Mouse (Mus musculus) myocyte (in vitro differentiated cells): ENCODE measurements around the gene Gltp.

Experiments used
- CEBPB ChIP-seq: IDR thresholded peaks from 2 replicates; pipeline ENCODE4 v1.6.1; 2011; ENCODE audit warnings: mild to moderate bottlenecking, moderate library complexity; ENCODE audit not compliant: poor library complexity, insufficient read depth, severe bottlenecking
- E2F4 ChIP-seq: IDR thresholded peaks from one replicate; pipeline ENCODE4 v1.6.1; 2011; ENCODE audit warnings: mild to moderate bottlenecking, control low read depth, moderate library complexity; ENCODE audit not compliant: insufficient read depth
- MAX ChIP-seq: IDR thresholded peaks from one replicate; pipeline ENCODE4 v1.6.1; 2011; ENCODE audit warnings: low read depth, mild to moderate bottlenecking, control low read depth
- MYOD1 ChIP-seq, 3 experiments: IDR thresholded peaks; one replicate each; pipeline ENCODE4 v1.6.1; 2011; ENCODE audit warnings: control low read depth in 2 of 3, low read depth in 2 of 3, mild to moderate bottlenecking in 2 of 3, moderate library complexity in 1 of 3; ENCODE audit not compliant: insufficient read length in 2 of 3, control insufficient read depth in 1 of 3
- MYOG ChIP-seq, 3 experiments: IDR thresholded peaks; one replicate each; pipeline ENCODE4 v1.6.1; 2011; ENCODE audit warnings: control low read depth in 2 of 3, low read depth in 2 of 3, mild to moderate bottlenecking in 2 of 3; ENCODE audit not compliant: insufficient read length in 2 of 3, control insufficient read depth in 1 of 3, insufficient read depth in 1 of 3
- POLR2A ChIP-seq: IDR thresholded peaks from one replicate; pipeline ENCODE4 v1.6.1; 2011; ENCODE audit warnings: low read depth, mild to moderate bottlenecking, control low read depth, moderate library complexity; ENCODE audit not compliant: insufficient read length
- POLR2AphosphoS2 ChIP-seq: IDR thresholded peaks from one replicate; pipeline ENCODE4 v1.6.1; 2011; ENCODE audit warnings: low read depth, control low read depth; ENCODE audit not compliant: insufficient read length
- REST ChIP-seq: IDR thresholded peaks from one replicate; pipeline ENCODE4 v1.6.1; 2011; ENCODE audit warnings: mild to moderate bottlenecking, control low read depth, moderate library complexity; ENCODE audit not compliant: insufficient read depth, insufficient read length
- SRF ChIP-seq: IDR thresholded peaks from one replicate; pipeline ENCODE4 v1.6.1; 2011; ENCODE audit warnings: low read depth; ENCODE audit not compliant: control insufficient read depth, insufficient read length
- TCF12 ChIP-seq: IDR thresholded peaks from one replicate; pipeline ENCODE4 v1.6.1; 2011; ENCODE audit warnings: mild to moderate bottlenecking, control low read depth; ENCODE audit not compliant: poor library complexity, insufficient read depth, severe bottlenecking
- TCF3 ChIP-seq: IDR thresholded peaks from one replicate; pipeline ENCODE4 v1.6.1; 2011; ENCODE audit warnings: low read depth, control low read depth; ENCODE audit not compliant: insufficient read length
- USF1 ChIP-seq: IDR thresholded peaks from one replicate; pipeline ENCODE4 v1.6.1; 2011; ENCODE audit warnings: low read depth, mild to moderate bottlenecking, control low read depth, moderate library complexity

DNA sequence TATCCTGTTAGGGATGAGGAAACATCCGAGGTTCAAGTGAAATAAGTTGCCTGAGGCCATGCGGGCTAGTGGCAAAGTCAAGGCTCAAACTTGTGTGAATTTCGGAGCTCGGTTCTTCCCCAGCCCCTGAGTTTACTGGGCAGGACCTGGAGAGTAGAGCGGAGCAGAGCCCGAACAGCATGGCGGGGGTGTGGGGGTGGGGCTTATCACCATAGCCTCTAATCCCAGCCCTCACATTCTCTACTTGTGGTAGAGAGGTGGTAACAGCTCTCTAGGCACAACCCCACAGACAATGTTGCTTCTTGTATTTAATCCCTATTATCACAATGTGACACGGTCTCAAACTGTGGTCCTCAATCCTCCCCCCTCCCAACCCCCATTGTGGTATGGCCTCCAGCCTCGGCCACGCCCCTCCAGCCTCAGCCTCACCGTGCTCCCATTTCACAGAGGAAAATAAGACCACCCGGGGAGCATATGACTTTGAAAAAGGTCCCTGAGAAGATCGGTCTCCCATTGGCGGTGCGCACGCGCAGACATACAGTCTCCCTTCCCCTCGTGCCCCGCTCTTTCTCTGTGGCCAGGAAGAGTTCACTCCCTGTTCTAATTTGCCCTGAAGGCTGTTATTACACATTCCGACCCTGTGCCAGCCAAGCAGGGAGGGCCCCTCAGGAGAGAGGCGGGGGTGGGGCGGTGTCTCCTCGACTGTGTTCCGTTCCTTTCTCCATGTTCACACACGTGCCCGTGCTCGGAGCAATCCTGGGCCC lies 43.4 kb downstream of the Gltp start:
- TF ChIP-seq POLR2A (no peak), MYOG (IDR thresholded peaks at IDR 0.05; ENCODE audit: control insufficient read depth in 1 of 3, insufficient read depth in 1 of 3, insufficient read length in 2 of 3, low read depth in 2 of 3) (no peak), E2F4 (no peak), POLR2AphosphoS2 (no peak), TCF3 (no peak), MYOD1 (IDR thresholded peaks at IDR 0.05; ENCODE audit: control insufficient read depth in 1 of 3, insufficient read length in 2 of 3, low read depth in 2 of 3) (no peak), REST (no peak), MAX (no peak), TCF12 (no peak), SRF (no peak), USF1 (no peak), CEBPB (no peak)
